Mouse (Mus musculus) embryonic facial prominence, embryonic 15.5 days (tissue): ENCODE data around the gene Syt7. TPM values are rescaled to one million over a fixed set of nuclear protein-coding genes. Genes with fewer than 3 reads are reported as not detected.
A peak's percentile ranks its signal among the peaks of the same experiment; 100 is the strongest.

Experiments used
- ATAC-seq: fragments of 200-750 bp; cut with Nextera tagmentation; 2 replicates; pipeline ENCODE4 v1.8.0; 2017; ENCODE audit warnings: low read depth, moderate TSS enrichment; ENCODE audit not compliant: insufficient number of reproducible peaks, low FRiP score, low TSS enrichment
- H3K27ac ChIP-seq: fragments of 300-500 bp; sonication (generic); replicated peaks from 2 replicates; pipeline ENCODE4 v1.5.1; 2015; ENCODE audit warnings: mild to moderate bottlenecking, inconsistent platforms
- H3K27me3 ChIP-seq: fragments of 300-500 bp; sonication (generic); 2 replicates; pipeline ENCODE4 v1.6.1; 2015; ENCODE audit warnings: inconsistent platforms
- H3K36me3 ChIP-seq: fragments of 300-500 bp; sonication (generic); 2 replicates; pipeline ENCODE4 v1.6.1; 2015; ENCODE audit warnings: mild to moderate bottlenecking, inconsistent platforms
- H3K4me1 ChIP-seq: fragments of 300-500 bp; sonication (generic); 2 replicates; pipeline ENCODE4 v1.6.1; 2015; ENCODE audit warnings: inconsistent platforms
- H3K4me2 ChIP-seq: fragments of 300-500 bp; sonication (generic); replicated peaks from 2 replicates; pipeline ENCODE4 v1.6.1; 2015; ENCODE audit warnings: mild to moderate bottlenecking, inconsistent platforms
- H3K4me3 ChIP-seq: fragments of 300-500 bp; sonication (generic); replicated peaks from 2 replicates; pipeline ENCODE4 v1.5.1; 2015; ENCODE audit warnings: mild to moderate bottlenecking, inconsistent platforms
- H3K9ac ChIP-seq: fragments of 300-500 bp; sonication (generic); 2 replicates; pipeline ENCODE4 v1.6.1; 2015; ENCODE audit warnings: inconsistent platforms
- H3K9me3 ChIP-seq: fragments of 300-500 bp; sonication (generic); replicated peaks from 2 replicates; pipeline ENCODE4 v1.6.1; 2016; ENCODE audit warnings: inconsistent platforms
- WGBS: fragments of 180-500 bp; shearing (Covaris S2); methylation state at CpG from one replicate; pipeline ENCODE4 v1.1.7; 2015; 5-methylcytosine and 5-hydroxymethylcytosine counted together
- polyA plus RNA-seq: library from polyadenylated mRNA; unstranded; fragments of >200 nt; fragmentation: Nextera tagmentation; extraction: Ambion mirVana; gene quantifications from 2 replicates; pipeline ENCODE4 v1.2.1, GENCODE M21; 2015

Syt7 gene
- polyA plus RNA-seq, 1 experiment from 2014 or later: 1.1 TPM

GRCm38 (mm10) chr19:10444685-10445369, 55.9 kb downstream of the Syt7 start:
- no peaks in the 10 kb centered on the region for H3K36me3 ChIP-seq
- H3K4me2 ChIP-seq: no peak overlapping the region
- H3K27ac ChIP-seq: no peak overlapping the region
- ATAC-seq: no peak
- H3K9ac ChIP-seq: no peak overlapping the region
- no peak overlapping the region for H3K4me3 ChIP-seq
- 88% methylated on average over 15 of the region's 15 CpGs for WGBS
- H3K27me3 ChIP-seq: no peaks in the 10 kb centered on the region
- no peaks in the 10 kb centered on the region for H3K9me3 ChIP-seq
- no peaks in the 10 kb centered on the region for H3K4me1 ChIP-seq

GRCm38 (mm10) chr19:10448275-10448674, 59.4 kb downstream of the Syt7 start:
- 92% methylated on average over 7 of the region's 7 CpGs for WGBS
- ATAC-seq: no peak
- Histone ChIP-seq H3K9ac (no peak overlapping the region), H3K36me3 (no peaks in the 10 kb centered on the region), H3K9me3 (no peaks in the 10 kb centered on the region), H3K27me3 (0 out of 2 replicates have a peak, but pooled peaks cover 4% of the 10 kb centered on the region), H3K4me1 (no peaks in the 10 kb centered on the region), H3K4me2 (no peak overlapping the region), H3K4me3 (no peak overlapping the region), H3K27ac (no peak overlapping the region)

- H3K9me3 ChIP-seq: no peaks in the 10 kb centered on the region
- no peak for ATAC-seq
- WGBS: 71% methylated on average over 6 of the region's 6 CpGs
- H3K4me3 ChIP-seq: no peak overlapping the region
- H3K9ac ChIP-seq: no peak overlapping the region
- no peaks in the 10 kb centered on the region for H3K4me1 ChIP-seq
- H3K36me3 ChIP-seq: no peaks in the 10 kb centered on the region
- 0 out of 2 replicates have a peak, but pooled peaks cover 4% of the 10 kb centered on the region for H3K27me3 ChIP-seq
- no peak overlapping the region for H3K4me2 ChIP-seq
- H3K27ac ChIP-seq: no peak overlapping the region
These were observed 60.3 kb downstream of the Syt7 start for GRCm38 (mm10) chr19:10449190-10449589.

- Histone ChIP-seq H3K4me1 (no peaks in the 10 kb centered on the region), H3K27ac (no peak overlapping the region), H3K9ac (no peak overlapping the region), H3K36me3 (no peaks in the 10 kb centered on the region), H3K4me3 (no peak overlapping the region), H3K4me2 (no peak overlapping the region), H3K9me3 (no peaks in the 10 kb centered on the region), H3K27me3 (peaks cover 8% of the 10 kb centered on the region)
- no peak for ATAC-seq
- WGBS: 0% methylated on average over 3 of the region's 3 CpGs
These were observed 60.8 kb downstream of the Syt7 start for GRCm38 (mm10) chr19:10449708-10450107.

GRCm38 (mm10) chr19:10454718-10455436, 66.0 kb downstream of the Syt7 start:
- no peak overlapping the region for H3K27ac ChIP-seq
- WGBS: 70% methylated on average over 4 of the region's 4 CpGs
- H3K9me3 ChIP-seq: no peaks in the 10 kb centered on the region
- no peak for ATAC-seq
- H3K36me3 ChIP-seq: no peaks in the 10 kb centered on the region
- H3K4me3 ChIP-seq: no peak overlapping the region
- no peak overlapping the region for H3K9ac ChIP-seq
- peaks cover 22% of the 10 kb centered on the region for H3K4me1 ChIP-seq
- no peak overlapping the region for H3K4me2 ChIP-seq
- H3K27me3 ChIP-seq: peaks cover 60% of the 10 kb centered on the region

- H3K27ac ChIP-seq: no peak overlapping the region
- H3K36me3 ChIP-seq: no peaks in the 10 kb centered on the region
- no peak for ATAC-seq
- no peak overlapping the region for H3K4me3 ChIP-seq
- H3K4me2 ChIP-seq: no peak overlapping the region
- peaks cover 63% of the 10 kb centered on the region for H3K27me3 ChIP-seq
- no peak overlapping the region for H3K9ac ChIP-seq
- WGBS: 79% methylated on average over 3 of the region's 3 CpGs
- no peaks in the 10 kb centered on the region for H3K9me3 ChIP-seq
- H3K4me1 ChIP-seq: peaks cover 22% of the 10 kb centered on the region
These were observed 66.5 kb downstream of the Syt7 start for GRCm38 (mm10) chr19:10455437-10455806.

GRCm38 (mm10) chr19:10456752-10457483, 68.0 kb downstream of the Syt7 start, which contains the start of gene Lrrc10b:
TSS of gene Lrrc10b (minus strand) at chr19:10457473.
- Histone ChIP-seq H3K27me3 (peaks cover 75% of the 10 kb centered on the region), H3K36me3 (no peaks in the 10 kb centered on the region), H3K4me2 (peak within 1 kb of the TSS; percentile 93), H3K4me3 (peak within 1 kb of the TSS; percentile 47), H3K27ac (no peak within 1 kb of the TSS; the same call in 1 of the 2 replicates), H3K9ac (peak within 1 kb of the TSS; percentile 21; the same call in 1 of the 2 replicates), H3K9me3 (no peaks in the 10 kb centered on the region), H3K4me1 (peaks cover 22% of the 10 kb centered on the region)
- WGBS: under 1% methylated on average over 94 of the region's 96 CpGs
- ATAC-seq: peak; percentile 41

- H3K9me3 ChIP-seq: no peaks in the 10 kb centered on the region
- H3K36me3 ChIP-seq: no peaks in the 10 kb centered on the region
- peak; percentile 86 for ATAC-seq
- H3K4me1 ChIP-seq: peaks cover 22% of the 10 kb centered on the region
- H3K4me3 ChIP-seq: peak overlapping the region; percentile 47
- peak overlapping the region; percentile 93 for H3K4me2 ChIP-seq
- 7% methylated on average over 33 of the region's 34 CpGs for WGBS
- peaks cover 76% of the 10 kb centered on the region for H3K27me3 ChIP-seq
- H3K27ac ChIP-seq: no peak overlapping the region
- H3K9ac ChIP-seq: no peak overlapping the region
These were observed 68.6 kb downstream of the Syt7 start for GRCm38 (mm10) chr19:10457484-10457800.

GRCm38 (mm10) chr19:10458096-10458495, 69.2 kb downstream of the Syt7 start:
- H3K27me3 ChIP-seq: peaks cover 78% of the 10 kb centered on the region
- H3K9ac ChIP-seq: no peak overlapping the region
- peaks cover 22% of the 10 kb centered on the region for H3K4me1 ChIP-seq
- no peaks in the 10 kb centered on the region for H3K36me3 ChIP-seq
- H3K27ac ChIP-seq: no peak overlapping the region
- H3K4me3 ChIP-seq: peak overlapping the region; percentile 47
- WGBS: 18% methylated on average over 8 of the region's 8 CpGs
- H3K4me2 ChIP-seq: peak overlapping the region; percentile 93
- ATAC-seq: no peak; the same call in 1 of the 2 replicates
- H3K9me3 ChIP-seq: no peaks in the 10 kb centered on the region

GRCm38 (mm10) chr19:10459907-10460306, 71.0 kb downstream of the Syt7 start:
- WGBS: 37% methylated on average over 11 of the region's 11 CpGs
- Histone ChIP-seq H3K4me3 (no peak overlapping the region), H3K36me3 (no peaks in the 10 kb centered on the region), H3K9ac (no peak overlapping the region), H3K9me3 (no peaks in the 10 kb centered on the region), H3K4me2 (no peak overlapping the region), H3K27ac (no peak overlapping the region), H3K4me1 (peaks cover 22% of the 10 kb centered on the region), H3K27me3 (peaks cover 72% of the 10 kb centered on the region)
- ATAC-seq: no peak

- Histone ChIP-seq H3K27me3 (peaks cover 55% of the 10 kb centered on the region), H3K4me1 (peaks cover 17% of the 10 kb centered on the region), H3K4me3 (no peak overlapping the region), H3K36me3 (no peaks in the 10 kb centered on the region), H3K27ac (no peak overlapping the region), H3K9ac (no peak overlapping the region), H3K9me3 (no peaks in the 10 kb centered on the region), H3K4me2 (no peak overlapping the region)
- 24% methylated on average over 7 of the region's 7 CpGs for WGBS
- no peak for ATAC-seq
These were observed 72.7 kb downstream of the Syt7 start for GRCm38 (mm10) chr19:10461584-10461983.
